Mouse (Mus musculus) retina, adult 2 months (tissue): Measurements from ENCODE around the gene Fmo6.

ENCODE experiments used
- DNase-seq: peaks from one replicate; pipeline ENCODE4 v3.0.0-alpha.2; 2012; ENCODE audit warnings: low read depth, low spot score

Gene Fmo6

GRCm38 (mm10) chr1:162914932-162915556 lies 22.3 kb downstream of the Fmo6 start:
- no peak for DNase-seq

- DNase-seq = no peak
These were observed 25.2 kb downstream of the Fmo6 start for GRCm38 (mm10) chr1:162912085-162912484.

GRCm38 (mm10) chr1:162901879-162902278 lies 35.4 kb downstream of the Fmo6 start:
- DNase-seq = no peak

- DNase-seq = no peak
These were observed 39.2 kb downstream of the Fmo6 start, which contains the start of gene Fmo2 for GRCm38 (mm10) chr1:162897838-162898811. Gene Fmo2 (minus strand): TSS chr1:162898726.

GRCm38 (mm10) chr1:162895900-162896299 lies 41.4 kb downstream of the Fmo6 start:
- DNase-seq = no peak

- no peak for DNase-seq
These were observed 44.3 kb downstream of the Fmo6 start for GRCm38 (mm10) chr1:162893014-162893413.

GRCm38 (mm10) chr1:162891980-162892451 lies 45.3 kb downstream of the Fmo6 start:
- DNase-seq = no peak

GRCm38 (mm10) chr1:162888646-162889045 lies 48.7 kb downstream of the Fmo6 start:
- DNase-seq = no peak

- DNase-seq = no peak
These were observed 49.7 kb downstream of the Fmo6 start for GRCm38 (mm10) chr1:162887644-162888043.

- DNase-seq = no peak
These were observed 51.0 kb downstream of the Fmo6 start for GRCm38 (mm10) chr1:162886138-162886816.

GRCm38 (mm10) chr1:162882681-162883080 lies 54.6 kb downstream of the Fmo6 start:
- no peak for DNase-seq

GRCm38 (mm10) chr1:162879595-162880369 lies 57.5 kb downstream of the Fmo6 start:
- no peak for DNase-seq

- no peak for DNase-seq
These were observed 62.2 kb downstream of the Fmo6 start for GRCm38 (mm10) chr1:162875091-162875490.

- no peak for DNase-seq
These were observed 65.5 kb downstream of the Fmo6 start for GRCm38 (mm10) chr1:162871701-162872311.

GRCm38 (mm10) chr1:162870978-162871377 lies 66.3 kb downstream of the Fmo6 start:
- no peak for DNase-seq

GRCm38 (mm10) chr1:162867396-162867795 lies 69.9 kb downstream of the Fmo6 start:
- DNase-seq = no peak
